Mouse (Mus musculus): Measurements from ENCODE around the gene Sec22a.

- TF ChIP-seq CTCF (IDR thresholded peaks at IDR 0.05; ENCODE audit: low read depth) (peak; percentile 89), EP300 (IDR thresholded peaks at IDR 0.05; ENCODE audit: low read depth) (no peak)
Observed at GRCm38 (mm10) chr16:35270353-35270934, 93.3 kb downstream of the Sec22a start.
